Mouse (Mus musculus) small intestine, adult 2 months (tissue): ENCODE measurements around the gene Zdhhc20. TPM values are rescaled to one million over a fixed set of nuclear protein-coding genes. Genes with fewer than 3 reads are reported as not detected.

Experiments
- H3K27ac ChIP-seq: fragments of 200-500 bp; 2 replicates; pipeline ENCODE4 v1.5.1; 2012; ENCODE audit warnings: low read depth, low read length, control low read depth, inconsistent platforms; ENCODE audit not compliant: insufficient read depth
- H3K27me3 ChIP-seq: fragments of 200-500 bp; 2 replicates; pipeline ENCODE4 v1.6.1; 2012; ENCODE audit warnings: mild to moderate bottlenecking, moderate library complexity, low read length, inconsistent platforms; ENCODE audit not compliant: control insufficient read depth, insufficient read depth
- H3K36me3 ChIP-seq: fragments of 200-500 bp; 2 replicates; pipeline ENCODE4 v1.6.1; 2012; ENCODE audit warnings: mild to moderate bottlenecking, low read length, control low read depth, inconsistent platforms; ENCODE audit not compliant: control insufficient read depth, insufficient read depth
- H3K4me1 ChIP-seq: fragments of 200-500 bp; 2 replicates; pipeline ENCODE4 v1.6.1; 2012; ENCODE audit warnings: low read length, inconsistent platforms, mixed read lengths; ENCODE audit not compliant: control insufficient read depth, insufficient read depth, insufficient read length
- H3K4me3 ChIP-seq: fragments of 200-500 bp; 2 replicates; pipeline ENCODE4 v1.5.1; 2012; ENCODE audit warnings: low read depth, mild to moderate bottlenecking, control low read depth, inconsistent platforms, low read length, moderate library complexity
- CTCF ChIP-seq: fragments of 200-500 bp; IDR thresholded peaks from 2 replicates; pipeline ENCODE4 v1.5.1; 2012; ENCODE audit warnings: low read depth, mild to moderate bottlenecking, control low read depth, inconsistent platforms, low read length, moderate library complexity, mixed read lengths; ENCODE audit not compliant: insufficient replicate concordance, insufficient read length; ENCODE audit errors: extremely low read depth
- POLR2A ChIP-seq: fragments of 200-500 bp; IDR thresholded peaks from 2 replicates; pipeline ENCODE4 v1.6.1; 2012; ENCODE audit warnings: low read depth, mild to moderate bottlenecking, control low read depth, inconsistent platforms, low read length, moderate library complexity
- WGBS: fragments of 180-500 bp; shearing (Covaris S2); methylation state at CpG from one replicate; pipeline ENCODE4 v1.1.7; 2018; 5-methylcytosine and 5-hydroxymethylcytosine counted together
- polyA plus RNA-seq: library from polyadenylated mRNA; depleted of rRNA; stranded (reverse); fragments of >200 nt; gene quantifications from 2 replicates; pipeline ENCODE4 v1.2.3, GENCODE M21; 2012

Gene Zdhhc20
- polyA plus RNA-seq, 1 experiment, result 2.0 TPM

- H3K36me3 ChIP-seq, result peaks cover 5% of the 10 kb centered on the region; the same call in 1 of the 2 replicates
- no peaks in the 10 kb centered on the region for H3K27me3 ChIP-seq
- TF ChIP-seq POLR2A (peak; percentile 88), CTCF (no peak)
- peaks cover 2% of the 10 kb centered on the region; the same call in 1 of the 2 replicates for H3K4me1 ChIP-seq
- H3K4me3 ChIP-seq, result peak within 1 kb of the TSS; percentile 93
- under 1% methylated on average over 96 of the region's 96 CpGs for WGBS
- peak within 1 kb of the TSS; percentile 78 for H3K27ac ChIP-seq
Observed at GRCm38 (mm10) chr14:57825788-57826751, 64.0 kb downstream of the Zdhhc20 start, which contains the start of the genes Ska3 and Mrpl57. TSS of gene Ska3 (minus strand) at chr14:57826185. TSS of gene Mrpl57 (plus strand) at chr14:57826234.

GRCm38 (mm10) chr14:57820839-57821238, 69.2 kb downstream of the Zdhhc20 start:
- 49% methylated on average over 4 of the region's 4 CpGs for WGBS
- Histone ChIP-seq H3K4me1 (no peaks in the 10 kb centered on the region), H3K36me3 (peaks cover 8% of the 10 kb centered on the region), H3K27ac (no peak overlapping the region), H3K27me3 (no peaks in the 10 kb centered on the region), H3K4me3 (no peak overlapping the region)
- TF ChIP-seq CTCF (no peak), POLR2A (no peak)

- H3K4me3 ChIP-seq, result no peak overlapping the region
- peaks cover 11% of the 10 kb centered on the region for H3K36me3 ChIP-seq
- no peaks in the 10 kb centered on the region for H3K27me3 ChIP-seq
- 95% methylated on average over 5 of the region's 5 CpGs for WGBS
- no peaks in the 10 kb centered on the region for H3K4me1 ChIP-seq
- no peak overlapping the region for H3K27ac ChIP-seq
- TF ChIP-seq CTCF (no peak), POLR2A (no peak)
Observed at GRCm38 (mm10) chr14:57811844-57812243, 78.2 kb downstream of the Zdhhc20 start.

DNA sequence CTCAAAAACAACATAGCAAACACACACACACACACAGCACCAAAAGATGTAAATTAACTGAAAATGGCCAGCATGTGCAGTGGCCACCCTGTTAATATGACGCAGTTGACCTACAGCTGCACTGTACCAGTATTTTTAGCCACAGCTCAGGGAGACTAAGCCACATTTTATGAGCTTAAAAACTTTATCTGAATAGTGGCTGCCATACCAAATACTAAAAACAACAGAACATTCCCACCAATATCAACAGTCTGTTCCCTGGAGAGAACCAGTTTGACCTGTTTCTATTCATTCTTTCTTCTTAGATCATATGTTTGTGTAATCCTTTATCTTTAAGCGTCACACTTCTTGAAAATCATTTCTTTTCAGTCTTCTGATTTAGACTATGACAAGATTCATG, 79.2 kb downstream of the Zdhhc20 start:
- Histone ChIP-seq H3K27me3 (no peaks in the 10 kb centered on the region), H3K4me3 (no peak overlapping the region), H3K4me1 (no peaks in the 10 kb centered on the region), H3K27ac (no peak overlapping the region), H3K36me3 (peaks cover 17% of the 10 kb centered on the region)
- WGBS, result 61% methylated on average over 2 of the region's 2 CpGs
- no peak for TF ChIP-seq POLR2A
- no peak for TF ChIP-seq CTCF

GRCm38 (mm10) chr14:57808558-57808957, 81.5 kb downstream of the Zdhhc20 start:
- TF ChIP-seq POLR2A (no peak), CTCF (peak; percentile 40; the same call in 1 of the 2 replicates)
- 56% methylated on average over 5 of the region's 5 CpGs for WGBS
- H3K36me3 ChIP-seq, result peaks cover 32% of the 10 kb centered on the region
- H3K4me1 ChIP-seq, result no peaks in the 10 kb centered on the region
- H3K27me3 ChIP-seq, result no peaks in the 10 kb centered on the region
- H3K27ac ChIP-seq, result no peak overlapping the region
- H3K4me3 ChIP-seq, result no peak overlapping the region

DNA sequence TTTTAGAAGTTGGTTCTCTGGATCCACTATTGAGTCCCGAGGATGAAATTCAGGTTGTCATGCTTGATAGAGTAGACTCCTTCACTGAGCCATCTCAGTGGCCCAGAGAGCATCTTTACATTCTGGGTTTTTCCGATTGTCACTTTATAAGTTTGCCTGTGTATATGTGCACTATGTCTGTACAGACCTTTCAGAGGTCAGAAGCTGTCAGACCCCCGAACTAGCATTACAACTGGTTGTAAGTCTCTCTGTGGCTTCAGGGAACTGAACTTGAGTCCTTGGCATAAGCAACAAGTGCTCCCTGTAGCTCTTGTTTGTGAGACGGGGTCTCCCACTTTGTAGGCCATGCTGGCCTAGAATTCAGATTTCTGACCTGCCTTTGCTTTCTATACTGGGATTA, 86.3 kb downstream of the Zdhhc20 start:
- no peak overlapping the region for H3K4me3 ChIP-seq
- H3K27me3 ChIP-seq, result no peaks in the 10 kb centered on the region
- TF ChIP-seq POLR2A (no peak), CTCF (no peak)
- peaks cover 5% of the 10 kb centered on the region; the same call in 1 of the 2 replicates for H3K4me1 ChIP-seq
- H3K36me3 ChIP-seq, result peaks cover 49% of the 10 kb centered on the region
- H3K27ac ChIP-seq, result no peak overlapping the region
- 81% methylated on average over 4 of the region's 4 CpGs for WGBS
